Mouse (Mus musculus) 3134 (cell line): ENCODE results near the gene Nkiras1.
A peak's percentile ranks its signal among the peaks of the same experiment; 100 is the strongest.
"Not testable (repeated sequence)": the region's sequence is repeated elsewhere in the genome, so short reads cannot be mapped to it uniquely, and the experiment has no call there.

Source experiments
- DNase-seq: peaks from one replicate; pipeline ENCODE4 v3.0.0-alpha.2; 2011; ENCODE audit warnings: low spot score; ENCODE audit not compliant: insufficient read length; ENCODE audit errors: extremely low read depth

Nkiras1 gene

GRCm38 (mm10) chr14:18270529-18271441 lies at the start of gene Nkiras1, which contains the start of gene Rpl15:
Gene Nkiras1 (plus strand): TSS chr14:18271136.
Gene Rpl15 (minus strand): TSS chr14:18271391.
- peak; percentile 99 for DNase-seq

DNA sequence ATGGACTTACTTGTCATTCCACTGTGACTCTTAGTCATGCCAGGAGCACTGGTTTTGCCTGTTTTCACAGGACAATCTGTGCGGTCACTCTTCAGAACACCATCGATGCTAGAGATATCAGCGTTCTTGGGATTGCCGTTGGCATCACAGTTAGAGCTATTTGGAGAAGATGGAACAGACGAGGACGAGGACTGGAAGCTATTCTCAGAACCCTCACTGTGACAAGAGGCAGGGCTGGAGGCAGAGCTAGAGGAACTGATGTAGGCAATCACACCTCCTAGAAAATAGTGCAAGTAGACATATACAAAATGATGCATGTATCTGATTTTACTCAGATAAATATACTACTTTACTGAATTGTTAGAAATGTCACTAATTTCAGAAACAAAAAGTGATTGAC lies 49.0 kb upstream of the Nkiras1 start:
- no peak for DNase-seq

- DNase-seq, result not testable (repeated sequence)
Observed at GRCm38 (mm10) chr14:18225431-18225830, 45.5 kb upstream of the Nkiras1 start.

DNA sequence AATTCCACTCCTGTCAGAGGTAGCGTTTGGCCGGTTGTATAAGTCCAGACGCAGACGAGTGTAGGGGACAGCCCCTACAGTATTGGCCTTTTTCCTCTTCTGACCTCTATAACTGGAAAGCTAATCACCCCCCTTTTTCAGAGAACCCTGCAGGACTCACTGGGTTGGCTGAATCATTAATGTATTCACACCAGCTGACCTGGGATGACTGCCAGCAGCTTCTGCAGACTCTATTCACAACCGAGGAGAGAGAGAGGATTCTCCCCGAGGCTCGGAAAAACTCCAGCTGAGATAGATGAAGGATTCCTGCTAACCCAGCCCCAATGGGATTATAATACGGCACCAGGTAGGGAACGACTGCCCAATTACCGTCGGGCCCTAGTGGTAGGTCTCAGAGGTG lies 44.8 kb upstream of the Nkiras1 start:
- not testable (repeated sequence) for DNase-seq

GRCm38 (mm10) chr14:18229751-18230150 lies 41.2 kb upstream of the Nkiras1 start:
- DNase-seq, result not testable (repeated sequence)

GRCm38 (mm10) chr14:18231866-18232265 lies 39.1 kb upstream of the Nkiras1 start:
- DNase-seq, result not testable (repeated sequence)

GRCm38 (mm10) chr14:18233076-18233475 lies 37.9 kb upstream of the Nkiras1 start:
- no peak for DNase-seq

DNA sequence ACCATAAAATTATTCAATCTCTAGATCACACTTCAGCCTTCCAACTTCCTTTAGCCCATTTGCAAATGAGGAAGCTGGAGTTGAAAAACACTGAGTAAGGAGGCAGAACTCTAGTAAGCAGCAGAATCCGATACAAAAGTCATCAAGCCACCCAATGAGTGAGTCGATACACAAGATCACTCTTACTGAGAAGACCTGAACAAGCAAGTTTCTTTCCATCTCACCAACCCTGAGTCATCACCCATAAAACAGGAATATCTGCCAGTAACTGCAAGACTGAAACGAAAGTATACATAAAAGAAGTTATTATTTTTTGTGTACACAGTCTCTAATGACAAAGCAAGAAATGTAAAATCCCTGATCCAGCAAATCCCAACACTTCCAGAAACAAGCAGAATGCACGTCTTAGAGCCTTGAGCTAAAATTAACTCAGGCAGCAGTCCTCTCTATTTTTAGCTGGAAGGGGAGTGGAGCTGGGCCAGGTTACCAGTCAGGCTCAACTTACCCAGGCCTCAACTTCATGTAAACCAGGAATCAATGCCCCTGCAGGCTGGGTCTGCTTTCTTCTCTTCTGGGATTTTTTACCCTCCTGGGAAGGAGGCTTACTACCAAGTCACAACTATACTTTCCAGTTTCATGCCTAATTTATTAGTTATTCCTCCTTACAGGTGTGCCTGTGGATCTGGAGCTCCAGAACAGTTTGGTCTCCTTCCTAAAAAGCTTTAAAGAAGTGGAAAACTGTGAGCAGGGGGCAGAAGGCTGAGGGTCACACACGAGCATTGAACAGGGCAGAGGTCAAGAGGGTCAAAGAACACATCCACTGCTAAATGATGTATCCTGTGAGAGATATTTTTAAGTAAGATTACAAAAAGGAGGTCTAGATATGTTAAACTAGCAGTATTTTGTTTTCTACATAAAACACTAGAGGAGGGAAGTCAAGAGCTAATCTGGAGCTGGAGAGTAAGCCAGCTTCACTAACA lies 36.7 kb upstream of the Nkiras1 start:
- DNase-seq, result peak; percentile 31

- not testable (repeated sequence) for DNase-seq
Observed at GRCm38 (mm10) chr14:18236496-18237235, 34.3 kb upstream of the Nkiras1 start.

DNA sequence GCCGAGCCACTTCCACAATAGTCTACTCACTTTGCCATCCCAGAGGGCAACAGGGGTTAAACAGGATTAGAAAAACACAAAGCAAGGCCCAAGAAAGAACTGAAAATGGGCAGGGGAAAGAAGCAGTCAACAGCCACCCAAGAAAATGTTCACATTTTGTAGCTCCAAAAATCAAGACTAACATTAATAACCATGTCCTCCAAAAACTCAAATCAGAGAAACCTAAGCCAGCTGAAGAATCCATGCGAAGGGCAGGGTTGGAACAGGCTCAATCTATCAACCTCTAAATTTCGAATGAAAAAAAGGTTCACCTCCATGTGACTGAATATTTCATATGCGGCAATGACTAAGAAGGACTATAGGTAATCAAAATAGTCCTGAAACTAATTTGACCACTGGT lies 33.6 kb upstream of the Nkiras1 start:
- no peak for DNase-seq

DNA sequence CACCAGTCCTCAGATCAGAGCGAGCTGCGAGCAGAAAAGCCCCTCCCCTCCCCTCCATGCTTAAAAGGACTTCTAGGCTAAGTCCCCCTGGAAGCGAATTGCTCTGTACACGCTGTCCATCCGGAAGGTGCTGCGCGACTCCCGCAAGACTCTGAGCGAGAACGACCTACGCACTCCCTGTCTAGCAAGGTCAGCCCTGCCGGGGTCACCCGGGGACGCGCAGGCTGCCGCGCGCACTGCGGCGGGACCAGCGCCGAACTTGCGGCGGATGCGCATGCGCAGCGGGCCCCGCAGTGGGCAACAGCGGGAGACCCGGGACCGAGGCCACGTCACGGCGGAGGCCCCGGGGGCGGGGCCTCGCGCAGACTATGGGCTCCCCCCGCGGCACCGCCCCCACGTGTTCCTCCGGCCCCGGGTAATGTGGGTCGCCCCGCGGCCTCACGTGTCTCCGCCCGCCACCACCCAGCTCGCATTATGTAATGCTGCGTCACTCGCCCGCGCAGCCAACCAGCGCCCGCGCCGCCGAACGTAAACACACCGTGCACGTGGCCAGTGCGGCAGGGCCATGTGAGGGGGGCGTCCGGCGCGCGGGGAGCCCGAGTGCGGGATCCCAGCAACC lies 32.7 kb upstream of the Nkiras1 start:
- DNase-seq, result peak; percentile 97

DNA sequence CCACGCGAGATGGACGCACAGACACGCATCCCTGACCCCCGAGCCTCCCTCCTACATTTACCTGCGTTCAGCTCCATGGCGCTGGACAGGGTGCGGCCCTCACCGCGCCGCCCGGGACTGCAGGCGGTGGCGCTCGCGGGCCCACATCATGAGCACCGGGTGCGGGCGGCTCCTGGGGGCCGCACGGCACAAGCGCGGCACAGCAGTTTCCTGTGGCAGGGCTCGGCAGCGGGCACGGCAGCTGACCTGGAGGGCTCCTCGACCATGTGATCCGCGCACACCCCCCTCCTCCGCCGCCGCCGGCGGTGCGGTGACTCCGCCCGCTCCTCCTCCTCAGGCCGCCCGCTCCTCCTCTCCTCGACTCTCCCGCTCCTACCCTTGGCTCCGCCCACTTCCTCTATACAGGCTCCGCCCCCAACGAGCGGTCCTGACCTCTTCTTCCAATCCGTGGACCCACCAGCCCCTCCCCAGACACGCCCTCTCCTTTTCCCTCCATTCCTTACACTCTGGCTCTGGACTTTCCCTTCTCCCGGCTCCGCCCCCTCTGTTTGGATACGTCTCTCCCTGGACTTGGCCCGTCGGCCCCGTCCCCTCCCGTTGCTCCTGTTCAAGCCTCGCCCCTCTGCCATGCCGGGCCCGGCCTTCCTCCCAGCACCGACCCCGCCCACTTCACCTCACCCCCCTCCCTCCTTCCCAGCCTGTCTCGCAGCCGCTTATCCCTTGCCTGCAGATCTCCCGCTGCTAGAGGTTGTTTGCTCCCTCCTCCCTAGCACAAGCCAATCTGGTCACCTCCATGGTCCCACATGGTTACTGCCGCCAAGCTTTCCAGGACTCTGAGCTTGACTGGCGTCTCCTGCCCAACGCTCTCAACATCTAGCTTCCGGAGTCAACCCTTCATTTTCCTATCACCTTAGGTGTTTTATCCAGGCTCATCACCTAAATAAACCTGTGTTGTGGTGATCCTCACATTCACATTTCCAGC lies 31.9 kb upstream of the Nkiras1 start, which contains the start of gene Nr1d2:
Gene Nr1d2 (minus strand): TSS at position 378 of the 982 bp plus-strand sequence.
- DNase-seq, result peak; percentile 99

DNA sequence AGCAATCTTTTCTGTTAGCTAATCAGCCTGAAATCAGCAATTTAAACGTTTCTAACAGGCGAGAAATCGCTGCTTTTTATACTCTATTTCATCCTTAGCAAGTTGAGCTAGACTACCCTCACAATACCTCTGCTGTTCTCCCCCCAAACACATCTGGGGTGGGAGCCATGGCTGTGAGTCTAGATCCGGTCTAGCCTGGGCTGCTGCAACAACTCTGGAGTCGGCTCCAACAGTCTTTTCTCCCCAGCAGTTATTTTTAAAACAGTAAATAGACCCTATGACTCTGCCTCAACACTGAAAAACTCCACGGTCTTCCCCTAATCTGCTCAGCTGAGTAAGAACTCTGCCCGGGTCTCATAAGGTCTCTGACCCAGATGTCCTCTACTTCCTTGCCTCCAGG lies 30.8 kb upstream of the Nkiras1 start:
- no peak for DNase-seq

DNA sequence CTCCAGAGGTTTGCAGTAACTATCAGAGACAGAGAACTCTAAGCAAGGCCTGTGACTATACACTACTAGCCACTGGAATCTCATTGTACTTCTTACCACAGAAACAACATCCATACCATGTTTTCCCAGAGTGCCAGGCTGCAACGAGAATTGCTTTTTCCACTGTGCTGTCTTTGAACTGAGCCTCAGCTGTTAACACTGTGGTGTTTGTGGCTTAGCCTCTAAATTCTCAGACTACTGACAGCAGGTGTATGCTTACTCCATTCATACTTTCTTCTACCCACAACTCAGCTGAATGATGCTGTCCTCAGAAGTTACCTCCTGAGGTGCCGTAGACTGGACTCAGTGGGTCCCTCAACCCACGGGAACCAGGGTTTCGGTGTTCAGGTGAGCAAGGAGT lies 29.1 kb upstream of the Nkiras1 start:
- DNase-seq, result no peak

- DNase-seq, result no peak
Observed at GRCm38 (mm10) chr14:18242638-18243130, 28.3 kb upstream of the Nkiras1 start.

- DNase-seq, result no peak
Observed at GRCm38 (mm10) chr14:18261203-18261602, 9.7 kb upstream of the Nkiras1 start.

- DNase-seq, result no peak
Observed at GRCm38 (mm10) chr14:18263427-18263826, 7.5 kb upstream of the Nkiras1 start.

GRCm38 (mm10) chr14:18269947-18270528 lies 898 bp upstream of the Nkiras1 start:
- peak; percentile 30 for DNase-seq
